Mouse (Mus musculus): ENCODE results near the gene Pgf. TPM values are rescaled to one million over a fixed set of nuclear protein-coding genes. Genes with fewer than 3 reads are reported as not detected.

The Pgf gene
- total and polyA plus RNA-seq, 3 experiments = 4.6 to 5.7 (median 5.4) TPM

DNA sequence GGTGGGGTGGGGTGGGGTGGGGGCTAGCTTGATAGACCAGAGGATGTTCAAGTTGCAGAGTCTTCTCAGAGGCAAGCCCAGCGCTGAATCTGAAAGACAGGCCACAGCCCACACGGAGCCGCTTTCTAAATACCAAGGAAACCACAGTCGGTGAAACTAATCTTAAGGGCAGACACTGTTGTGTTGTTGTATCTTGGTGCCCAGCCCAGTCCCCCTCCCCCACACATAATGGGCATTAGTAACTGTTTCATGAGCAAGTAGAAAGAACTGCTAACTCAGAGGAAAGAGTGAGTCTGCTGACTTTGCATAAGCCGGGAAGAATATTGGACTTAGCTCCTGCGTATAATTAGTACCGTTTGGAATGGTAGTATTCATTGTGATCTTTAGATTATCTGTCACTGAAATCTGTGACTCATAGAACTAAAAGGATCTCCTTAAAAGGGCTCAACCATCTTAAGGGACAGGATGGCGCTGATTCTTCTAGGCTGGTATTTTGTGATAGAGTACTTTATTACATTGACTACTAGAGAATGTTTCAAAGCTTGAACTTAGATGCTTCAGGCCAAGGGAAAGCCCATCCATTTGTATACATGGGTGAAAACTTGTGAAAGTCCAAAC is 50.5 kb downstream of the Pgf start:
- WGBS = 59% methylated on average over 8 of the region's 8 CpGs
- peaks cover 12% of the 10 kb centered on the region for H3K36me3 ChIP-seq (ENCODE audit: control insufficient read depth, insufficient read depth, low read length)
- no peaks in the 10 kb centered on the region for H3K79me2 ChIP-seq (replicated peaks; ENCODE audit: control insufficient read depth, insufficient read depth, low read length)
- no peaks in the 10 kb centered on the region for H3K4me1 ChIP-seq (ENCODE audit: control insufficient read depth, insufficient read depth, low read length)
- intact Hi-C loops (cut with DNase I) = no loop called here
- no peak overlapping the region for H3K27ac ChIP-seq
- DNase-seq = no peak
- H3K4me3 ChIP-seq = no peak overlapping the region
- no peak for TF ChIP-seq EP300 (IDR thresholded peaks at IDR 0.05; ENCODE audit: insufficient read depth, low read depth, low read length)
- no peak for TF ChIP-seq CTCF (IDR thresholded peaks at IDR 0.05)
- no peak for TF ChIP-seq POLR2A (IDR thresholded peaks at IDR 0.05; ENCODE audit: insufficient read depth, low read depth, low read length)
- H3K27me3 ChIP-seq (ENCODE audit: control insufficient read depth, insufficient read depth, low read length) = no peaks in the 10 kb centered on the region
- no peak overlapping the region for H3K9ac ChIP-seq (ENCODE audit: low read depth, low read length)

DNA sequence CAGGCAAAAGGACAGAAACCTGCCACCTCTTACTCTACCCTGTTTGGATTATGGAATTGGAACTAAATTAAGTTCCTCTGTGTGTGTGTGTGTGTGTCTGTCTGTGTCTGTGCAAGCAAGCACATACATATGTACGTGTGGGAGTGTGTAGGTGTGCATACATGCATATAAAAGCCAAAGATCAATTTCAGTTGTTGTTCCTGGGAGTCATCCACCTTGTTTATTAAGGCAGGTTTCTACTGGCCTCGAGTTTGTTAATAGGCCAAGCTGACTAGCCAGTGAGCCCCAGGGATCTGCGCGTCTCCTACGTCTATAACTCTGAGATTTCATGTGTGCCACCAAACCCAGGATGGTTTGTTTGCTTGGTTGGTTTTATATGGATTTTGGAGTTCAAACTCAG is 52.8 kb downstream of the Pgf start:
- H3K4me3 ChIP-seq = no peak overlapping the region
- WGBS = 93% methylated on average over 5 of the region's 5 CpGs
- no peaks in the 10 kb centered on the region for H3K4me1 ChIP-seq (ENCODE audit: control insufficient read depth, insufficient read depth, low read length)
- H3K79me2 ChIP-seq (replicated peaks; ENCODE audit: control insufficient read depth, insufficient read depth, low read length) = no peaks in the 10 kb centered on the region; the same call in 1 of the 2 replicates
- peaks cover 13% of the 10 kb centered on the region for H3K36me3 ChIP-seq (ENCODE audit: control insufficient read depth, insufficient read depth, low read length)
- H3K9ac ChIP-seq (ENCODE audit: low read depth, low read length) = no peak overlapping the region
- DNase-seq = no peak
- intact Hi-C loops (cut with DNase I) = no loop called here
- H3K27ac ChIP-seq = no peak overlapping the region
- no peaks in the 10 kb centered on the region for H3K27me3 ChIP-seq (ENCODE audit: control insufficient read depth, insufficient read depth, low read length)
- TF ChIP-seq EP300 (IDR thresholded peaks at IDR 0.05; ENCODE audit: insufficient read depth, low read depth, low read length) (no peak), CTCF (IDR thresholded peaks at IDR 0.05) (no peak), POLR2A (IDR thresholded peaks at IDR 0.05; ENCODE audit: insufficient read depth, low read depth, low read length) (no peak)

DNA sequence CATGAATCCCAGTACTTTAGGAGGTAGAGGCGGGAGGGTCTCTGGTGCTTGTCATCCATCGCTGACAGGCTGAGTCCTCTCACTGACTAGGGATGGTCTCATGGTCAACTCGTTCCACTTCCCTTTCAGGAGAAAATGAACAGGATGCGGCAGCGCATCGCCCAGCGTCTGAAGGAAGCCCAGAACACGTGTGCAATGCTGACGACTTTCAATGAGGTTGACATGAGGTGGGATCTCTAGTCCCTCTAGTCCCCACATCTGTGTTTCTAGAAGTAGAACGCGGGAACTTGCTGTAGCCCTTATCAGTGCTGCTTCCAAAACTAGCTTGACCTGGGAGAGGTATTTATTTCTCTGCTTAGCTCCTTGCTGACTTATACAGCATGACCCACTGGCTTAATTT is 53.9 kb downstream of the Pgf start:
- intact Hi-C loops (cut with DNase I) = no loop called here
- Histone ChIP-seq H3K79me2 (replicated peaks; ENCODE audit: control insufficient read depth, insufficient read depth, low read length) (no peaks in the 10 kb centered on the region; the same call in 1 of the 2 replicates), H3K4me3 (no peak overlapping the region), H3K27me3 (ENCODE audit: control insufficient read depth, insufficient read depth, low read length) (no peaks in the 10 kb centered on the region), H3K4me1 (ENCODE audit: control insufficient read depth, insufficient read depth, low read length) (no peaks in the 10 kb centered on the region), H3K36me3 (ENCODE audit: control insufficient read depth, insufficient read depth, low read length) (peaks cover 12% of the 10 kb centered on the region), H3K27ac (no peak overlapping the region), H3K9ac (ENCODE audit: low read depth, low read length) (no peak overlapping the region)
- TF ChIP-seq POLR2A (IDR thresholded peaks at IDR 0.05; ENCODE audit: insufficient read depth, low read depth, low read length) = no peak
- TF ChIP-seq EP300 (IDR thresholded peaks at IDR 0.05; ENCODE audit: insufficient read depth, low read depth, low read length) = no peak
- no peak for TF ChIP-seq CTCF (IDR thresholded peaks at IDR 0.05)
- WGBS = 75% methylated on average over 11 of the region's 11 CpGs
- DNase-seq = no peak

DNA sequence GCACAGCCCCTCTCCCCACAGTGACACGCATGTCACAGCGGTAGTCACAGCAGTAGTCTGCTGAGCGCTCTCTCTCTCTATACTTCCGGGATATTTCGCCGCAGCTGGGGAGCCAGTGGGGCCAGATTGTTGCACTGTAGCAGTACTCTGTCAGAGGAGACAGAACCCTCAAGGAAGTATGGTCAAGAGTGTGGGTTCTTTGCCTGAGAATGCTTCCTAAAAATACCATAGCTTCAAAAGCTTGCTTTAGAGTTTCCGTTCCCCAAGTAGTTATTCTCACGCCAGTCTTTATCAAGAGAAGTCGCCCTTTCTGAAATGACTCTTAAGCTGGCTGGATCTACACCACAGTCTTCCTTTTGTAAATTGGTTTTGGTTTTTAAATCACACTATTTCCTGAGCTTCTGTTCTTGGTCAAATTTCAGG is 54.5 kb downstream of the Pgf start:
- Histone ChIP-seq H3K4me1 (ENCODE audit: control insufficient read depth, insufficient read depth, low read length) (no peaks in the 10 kb centered on the region), H3K79me2 (replicated peaks; ENCODE audit: control insufficient read depth, insufficient read depth, low read length) (no peaks in the 10 kb centered on the region; the same call in 1 of the 2 replicates), H3K9ac (ENCODE audit: low read depth, low read length) (no peak overlapping the region), H3K27ac (no peak overlapping the region), H3K4me3 (no peak overlapping the region), H3K27me3 (ENCODE audit: control insufficient read depth, insufficient read depth, low read length) (no peaks in the 10 kb centered on the region), H3K36me3 (ENCODE audit: control insufficient read depth, insufficient read depth, low read length) (peaks cover 14% of the 10 kb centered on the region)
- intact Hi-C loops (cut with DNase I) = no loop called here
- DNase-seq = no peak
- 78% methylated on average over 9 of the region's 9 CpGs for WGBS
- TF ChIP-seq CTCF (IDR thresholded peaks at IDR 0.05) = no peak
- TF ChIP-seq POLR2A (IDR thresholded peaks at IDR 0.05; ENCODE audit: insufficient read depth, low read depth, low read length) = no peak
- no peak for TF ChIP-seq EP300 (IDR thresholded peaks at IDR 0.05; ENCODE audit: insufficient read depth, low read depth, low read length)

DNA sequence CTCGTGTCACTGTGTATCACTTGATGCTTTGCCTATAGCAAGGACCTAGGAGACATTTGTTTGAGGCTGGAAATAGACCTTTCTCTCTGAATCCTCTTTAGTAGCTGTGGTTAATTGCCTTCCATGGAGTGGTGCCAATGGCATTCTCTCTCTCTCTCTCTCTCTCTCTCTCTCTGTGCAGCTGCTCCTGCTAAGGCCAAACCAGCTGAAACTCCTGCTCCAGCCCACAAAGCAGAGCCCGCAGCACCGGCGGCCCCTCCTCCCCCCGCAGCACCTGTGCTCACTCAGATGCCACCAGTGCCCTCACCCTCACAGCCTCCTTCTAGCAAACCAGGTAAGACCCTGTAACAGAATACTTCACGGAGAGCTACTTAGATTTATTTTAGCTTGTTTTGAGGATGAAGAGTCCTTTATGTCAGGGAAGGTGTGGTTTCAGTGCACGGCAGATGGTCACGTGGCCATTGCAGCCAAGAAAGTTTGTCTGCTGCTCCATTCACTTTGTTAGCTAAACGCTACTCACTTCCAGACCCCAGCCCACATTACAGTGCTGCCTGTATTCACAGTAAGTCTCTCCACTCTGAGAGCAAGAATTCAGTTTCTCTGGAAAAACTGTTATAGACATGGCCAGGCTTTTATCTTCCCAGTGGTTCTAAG is 55.7 kb downstream of the Pgf start:
- Histone ChIP-seq H3K36me3 (ENCODE audit: control insufficient read depth, insufficient read depth, low read length) (peaks cover 14% of the 10 kb centered on the region), H3K79me2 (replicated peaks; ENCODE audit: control insufficient read depth, insufficient read depth, low read length) (peaks cover 2% of the 10 kb centered on the region; the same call in 1 of the 2 replicates)
- intact Hi-C loops (cut with DNase I) = no loop called here

More for the DNA sequence above, 55.7 kb downstream of the Pgf start:
- WGBS = 83% methylated on average over 9 of the region's 9 CpGs
- H3K27me3 ChIP-seq (ENCODE audit: control insufficient read depth, insufficient read depth, low read length) = no peaks in the 10 kb centered on the region
- TF ChIP-seq CTCF (IDR thresholded peaks at IDR 0.05) (no peak), POLR2A (IDR thresholded peaks at IDR 0.05; ENCODE audit: insufficient read depth, low read depth, low read length) (no peak), EP300 (IDR thresholded peaks at IDR 0.05; ENCODE audit: insufficient read depth, low read depth, low read length) (no peak)
- H3K4me3 ChIP-seq = no peak overlapping the region
- H3K27ac ChIP-seq = no peak overlapping the region
- H3K4me1 ChIP-seq (ENCODE audit: control insufficient read depth, insufficient read depth, low read length) = no peaks in the 10 kb centered on the region; the same call in none of the 2 replicates
- DNase-seq = no peak
- H3K9ac ChIP-seq (ENCODE audit: low read depth, low read length) = no peak overlapping the region

Other genes with a start within 250 kb of the Pgf start
- 10 to 100 TPM; 31.8 to 35.1 TPM for gene Fcf1, start 206.9 kb downstream of the Pgf start, total RNA-seq (2021)
- 28.1 and 54.1 TPM in 2 replicates for gene Fcf1, start 206.9 kb downstream of the Pgf start, polyA plus RNA-seq (2012; rRNA removed)
- 10 to 100 TPM; 34.9 to 45.2 TPM for gene Arel1, start 206.9 kb downstream of the Pgf start, total RNA-seq (2021)
- 29.5 and 45.9 TPM in 2 replicates for gene Arel1, start 206.9 kb downstream of the Pgf start, polyA plus RNA-seq (2012; rRNA removed)
- 10 to 100 TPM; 26.7 to 26.8 TPM for gene Ylpm1, start 181.5 kb downstream of the Pgf start, total RNA-seq (2021)
- 9.3 and 12.1 TPM in 2 replicates for gene Ylpm1, start 181.5 kb downstream of the Pgf start, polyA plus RNA-seq (2012; rRNA removed)
- 1 to 10 TPM; 1.2 to 1.5 TPM for gene Prox2, start 67.0 kb downstream of the Pgf start, total RNA-seq (2021)
- 1.1 and 1.7 TPM in 2 replicates for gene Prox2, start 67.0 kb downstream of the Pgf start, polyA plus RNA-seq (2012; rRNA removed)
- 100 to 1,000 TPM; 668 to 715 TPM for gene Dlst, start 67.0 kb downstream of the Pgf start, total RNA-seq (2021)
- 423 and 709 TPM in 2 replicates for gene Dlst, start 67.0 kb downstream of the Pgf start, polyA plus RNA-seq (2012; rRNA removed)
- 1 to 10 TPM; 2.3 to 2.4 TPM for gene Rps6kl1, start 26.5 kb downstream of the Pgf start, total RNA-seq (2021)
- 3.4 and 5.1 TPM in 2 replicates for gene Rps6kl1, start 26.5 kb downstream of the Pgf start, polyA plus RNA-seq (2012; rRNA removed)
- 10 to 100 TPM; 40.3 to 45.8 TPM for gene Eif2b2, start 41.7 kb upstream of the Pgf start, total RNA-seq (2021)
- 60.2 and 63.1 TPM in 2 replicates for gene Eif2b2, start 41.7 kb upstream of the Pgf start, polyA plus RNA-seq (2012; rRNA removed)
- 1 to 10 TPM; 8.2 to 8.7 TPM for gene Mlh3, start 92.8 kb upstream of the Pgf start, total RNA-seq (2021)
- 4.5 and 8.8 TPM in 2 replicates for gene Mlh3, start 92.8 kb upstream of the Pgf start, polyA plus RNA-seq (2012; rRNA removed)
- 10 to 100 TPM; 19.3 to 20.0 TPM for gene Acyp1, start 110.6 kb upstream of the Pgf start, total RNA-seq (2021)
- 9.7 and 11.0 TPM in 2 replicates for gene Acyp1, start 110.6 kb upstream of the Pgf start, polyA plus RNA-seq (2012; rRNA removed)
- 1 to 10 TPM; 2.2 to 2.6 TPM for gene Zc2hc1c, start 110.8 kb upstream of the Pgf start, total RNA-seq (2021)
- gene Zc2hc1c, start 110.8 kb upstream of the Pgf start, polyA plus RNA-seq (2012; rRNA removed) = 1.0 and 1.1 TPM in 2 replicates
- gene Nek9, start 161.6 kb upstream of the Pgf start, total RNA-seq (2021) = 100 to 1,000 TPM; 107 to 116 TPM
- 41.6 and 74.4 TPM in 2 replicates for gene Nek9, start 161.6 kb upstream of the Pgf start, polyA plus RNA-seq (2012; rRNA removed)
- gene Tmed10, start 197.1 kb upstream of the Pgf start, total RNA-seq (2021) = 100 to 1,000 TPM; 164 to 186 TPM
- gene Tmed10, start 197.1 kb upstream of the Pgf start, polyA plus RNA-seq (2012; rRNA removed) = 108 and 130 TPM in 2 replicates